Mouse (Mus musculus): ENCODE measurements at regions not wholly inside any gene's neighbourhood (a gene's known extent, or its start where the extent isn't known, plus 50 kb on each side); places are given as distances from the start of the nearest gene placed in this dataset.

DNA sequence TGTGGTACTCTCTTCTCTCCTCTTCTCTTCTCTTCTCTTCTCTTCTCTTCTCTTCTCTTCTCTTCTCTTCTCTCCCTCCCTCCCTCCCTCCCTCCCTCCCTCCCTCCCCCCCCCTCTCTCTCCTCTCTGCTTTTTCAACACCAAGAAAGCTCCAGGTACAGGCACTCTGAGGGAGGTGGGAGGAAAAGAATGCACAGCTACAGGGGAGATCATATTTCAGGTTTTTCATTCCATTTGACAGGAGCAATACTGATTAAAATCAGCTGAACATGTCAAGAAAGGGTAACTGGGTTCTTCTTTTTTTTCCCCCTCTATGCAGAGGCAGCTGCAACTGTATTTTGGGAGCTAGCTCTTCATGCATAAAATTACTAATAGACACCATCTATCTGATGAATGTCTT, 368.8 kb upstream of the Rack1 start:
- Histone ChIP-seq H3K27me3 (ENCODE audit: control insufficient read depth, insufficient read depth, low read length) (no peaks in the 10 kb centered on the region), H3K27ac (ENCODE audit: insufficient read depth, low read length) (no peak overlapping the region), H3K4me1 (ENCODE audit: control insufficient read depth, insufficient read depth, insufficient read length) (no peaks in the 10 kb centered on the region), H3K4me3 (ENCODE audit: extremely low read depth, insufficient read depth, insufficient read length) (no peak overlapping the region), H3K36me3 (ENCODE audit: control insufficient read depth, insufficient read depth, low read length) (no peaks in the 10 kb centered on the region)
- no peak for DNase-seq (ENCODE audit: low read depth in 1 of 2, low spot score in 2 of 2)
- TF ChIP-seq POLR2A (IDR thresholded peaks at IDR 0.05; ENCODE audit: low read depth, low read length) (no peak), CTCF (IDR thresholded peaks at IDR 0.05; ENCODE audit: extremely low read depth, insufficient read depth, insufficient read length, insufficient replicate concordance) (no peak)

DNA sequence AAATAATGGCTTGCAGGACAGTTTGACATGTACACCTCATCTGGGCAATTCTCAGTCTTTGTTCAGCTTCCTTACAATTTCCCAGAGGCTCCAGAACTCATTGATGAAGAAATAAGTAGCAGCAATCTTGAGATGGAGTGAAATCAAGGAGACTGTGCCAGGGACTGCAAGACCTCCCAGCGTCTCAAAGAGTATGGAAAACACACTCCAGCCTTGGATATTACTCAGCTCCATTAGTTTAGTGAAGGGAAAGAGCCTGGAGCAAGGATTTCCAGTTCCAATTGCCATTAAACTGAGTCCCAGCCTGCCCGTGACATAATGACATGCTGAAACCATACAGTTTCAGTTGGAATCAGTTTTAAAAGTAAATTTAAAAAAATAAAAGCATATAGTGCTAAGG, 372.7 kb upstream of the Rack1 start:
- H3K27me3 ChIP-seq (ENCODE audit: control insufficient read depth, insufficient read depth, low read length): no peaks in the 10 kb centered on the region
- DNase-seq (ENCODE audit: low read depth in 1 of 2, low spot score in 2 of 2): no peak
- H3K4me3 ChIP-seq (ENCODE audit: extremely low read depth, insufficient read depth, insufficient read length): no peak overlapping the region
- no peaks in the 10 kb centered on the region for H3K4me1 ChIP-seq (ENCODE audit: control insufficient read depth, insufficient read depth, insufficient read length)
- TF ChIP-seq CTCF (IDR thresholded peaks at IDR 0.05; ENCODE audit: extremely low read depth, insufficient read depth, insufficient read length, insufficient replicate concordance) (no peak), POLR2A (IDR thresholded peaks at IDR 0.05; ENCODE audit: low read depth, low read length) (no peak)
- no peak overlapping the region for H3K27ac ChIP-seq (ENCODE audit: insufficient read depth, low read length)
- WGBS: 72% methylated on average over 2 of the region's 2 CpGs
- no peaks in the 10 kb centered on the region for H3K36me3 ChIP-seq (ENCODE audit: control insufficient read depth, insufficient read depth, low read length)

- no peaks in the 10 kb centered on the region for H3K36me3 ChIP-seq (ENCODE audit: control insufficient read depth, insufficient read depth, low read length)
- no peak overlapping the region for H3K4me3 ChIP-seq (ENCODE audit: extremely low read depth, insufficient read depth, insufficient read length)
- H3K27me3 ChIP-seq (ENCODE audit: control insufficient read depth, insufficient read depth, low read length): no peaks in the 10 kb centered on the region
- no peak for DNase-seq (ENCODE audit: low read depth in 1 of 2, low spot score in 2 of 2)
- no peak for TF ChIP-seq POLR2A (IDR thresholded peaks at IDR 0.05; ENCODE audit: low read depth, low read length)
- no peak for TF ChIP-seq CTCF (IDR thresholded peaks at IDR 0.05; ENCODE audit: extremely low read depth, insufficient read depth, insufficient read length, insufficient replicate concordance)
- no peaks in the 10 kb centered on the region for H3K4me1 ChIP-seq (ENCODE audit: control insufficient read depth, insufficient read depth, insufficient read length)
- WGBS: 74% methylated on average over 1 of the region's 1 CpGs
- no peak overlapping the region for H3K27ac ChIP-seq (ENCODE audit: insufficient read depth, low read length)
Observed at GRCm38 (mm10) chr11:48426446-48426845, 373.7 kb upstream of the Rack1 start.

GRCm38 (mm10) chr11:48418066-48418756, 381.9 kb upstream of the Rack1 start:
- H3K4me3 ChIP-seq (ENCODE audit: extremely low read depth, insufficient read depth, insufficient read length): no peak overlapping the region
- TF ChIP-seq POLR2A (IDR thresholded peaks at IDR 0.05; ENCODE audit: low read depth, low read length) (no peak), CTCF (IDR thresholded peaks at IDR 0.05; ENCODE audit: extremely low read depth, insufficient read depth, insufficient read length, insufficient replicate concordance) (no peak)
- no peak overlapping the region for H3K27ac ChIP-seq (ENCODE audit: insufficient read depth, low read length)
- no peaks in the 10 kb centered on the region for H3K27me3 ChIP-seq (ENCODE audit: control insufficient read depth, insufficient read depth, low read length)
- H3K4me1 ChIP-seq (ENCODE audit: control insufficient read depth, insufficient read depth, insufficient read length): no peaks in the 10 kb centered on the region
- DNase-seq (ENCODE audit: low read depth in 1 of 2, low spot score in 2 of 2): no peak
- no peaks in the 10 kb centered on the region for H3K36me3 ChIP-seq (ENCODE audit: control insufficient read depth, insufficient read depth, low read length)
- 88% methylated on average over 6 of the region's 6 CpGs for WGBS

DNA sequence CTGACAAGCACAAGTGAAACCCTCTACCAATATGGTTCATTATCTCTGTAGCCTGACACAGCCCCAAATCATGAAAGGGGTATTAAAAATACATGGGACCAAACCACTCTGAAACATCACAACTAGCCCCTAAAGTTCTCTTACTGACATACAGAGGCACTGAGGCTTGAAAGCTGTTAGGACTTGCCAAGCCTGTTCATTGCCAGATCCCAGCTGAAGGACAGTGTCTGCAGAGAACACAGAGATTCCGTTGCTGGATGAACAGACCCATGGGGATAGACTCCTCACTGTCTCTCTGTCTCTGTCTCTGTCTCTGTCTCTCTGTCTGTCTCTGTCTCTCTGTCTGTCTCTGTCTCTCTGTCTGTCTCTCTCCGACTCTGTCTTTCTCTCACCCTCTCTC, 382.5 kb upstream of the Rack1 start:
- TF ChIP-seq POLR2A (IDR thresholded peaks at IDR 0.05; ENCODE audit: low read depth, low read length) (no peak), CTCF (IDR thresholded peaks at IDR 0.05; ENCODE audit: extremely low read depth, insufficient read depth, insufficient read length, insufficient replicate concordance) (no peak)
- H3K4me1 ChIP-seq (ENCODE audit: control insufficient read depth, insufficient read depth, insufficient read length): no peaks in the 10 kb centered on the region
- H3K4me3 ChIP-seq (ENCODE audit: extremely low read depth, insufficient read depth, insufficient read length): no peak overlapping the region
- H3K27me3 ChIP-seq (ENCODE audit: control insufficient read depth, insufficient read depth, low read length): no peaks in the 10 kb centered on the region
- no peaks in the 10 kb centered on the region for H3K36me3 ChIP-seq (ENCODE audit: control insufficient read depth, insufficient read depth, low read length)
- no peak for DNase-seq (ENCODE audit: low read depth in 1 of 2, low spot score in 2 of 2)
- 90% methylated on average over 2 of the region's 2 CpGs for WGBS
- H3K27ac ChIP-seq (ENCODE audit: insufficient read depth, low read length): no peak overlapping the region

GRCm38 (mm10) chr11:48398032-48398431, 402.1 kb upstream of the Rack1 start:
- Histone ChIP-seq H3K36me3 (ENCODE audit: control insufficient read depth, insufficient read depth, low read length) (no peaks in the 10 kb centered on the region), H3K27me3 (ENCODE audit: control insufficient read depth, insufficient read depth, low read length) (no peaks in the 10 kb centered on the region), H3K4me1 (ENCODE audit: control insufficient read depth, insufficient read depth, insufficient read length) (no peaks in the 10 kb centered on the region), H3K4me3 (ENCODE audit: extremely low read depth, insufficient read depth, insufficient read length) (no peak overlapping the region), H3K27ac (ENCODE audit: insufficient read depth, low read length) (no peak overlapping the region)
- 78% methylated on average over 2 of the region's 2 CpGs for WGBS
- TF ChIP-seq POLR2A (IDR thresholded peaks at IDR 0.05; ENCODE audit: low read depth, low read length): no peak
- no peak for TF ChIP-seq CTCF (IDR thresholded peaks at IDR 0.05; ENCODE audit: extremely low read depth, insufficient read depth, insufficient read length, insufficient replicate concordance)
- no peak for DNase-seq (ENCODE audit: low read depth in 1 of 2, low spot score in 2 of 2)

- TF ChIP-seq POLR2A (IDR thresholded peaks at IDR 0.05; ENCODE audit: low read depth, low read length) (no peak), CTCF (IDR thresholded peaks at IDR 0.05; ENCODE audit: extremely low read depth, insufficient read depth, insufficient read length, insufficient replicate concordance) (no peak)
Observed at GRCm38 (mm10) chr11:48381489-48381888, 392.7 kb upstream of the Sgcd start.

More at GRCm38 (mm10) chr11:48381489-48381888, 392.7 kb upstream of the Sgcd start:
- WGBS: 78% methylated on average over 4 of the region's 4 CpGs
- H3K4me1 ChIP-seq (ENCODE audit: control insufficient read depth, insufficient read depth, insufficient read length): no peaks in the 10 kb centered on the region
- H3K4me3 ChIP-seq (ENCODE audit: extremely low read depth, insufficient read depth, insufficient read length): no peak overlapping the region
- no peak overlapping the region for H3K27ac ChIP-seq (ENCODE audit: insufficient read depth, low read length)
- DNase-seq (ENCODE audit: low read depth in 1 of 2, low spot score in 2 of 2): no peak
- H3K36me3 ChIP-seq (ENCODE audit: control insufficient read depth, insufficient read depth, low read length): no peaks in the 10 kb centered on the region
- no peaks in the 10 kb centered on the region for H3K27me3 ChIP-seq (ENCODE audit: control insufficient read depth, insufficient read depth, low read length)

Data from spleen, adult 2 months (tissue).